Mouse (Mus musculus) intestine, embryonic 14.5 days (tissue): Measurements from ENCODE around the gene Oosp2. TPM values are rescaled to one million over a fixed set of nuclear protein-coding genes. Genes with fewer than 3 reads are reported as not detected.

Experiments
- polyA plus RNA-seq: library from polyadenylated mRNA; unstranded; fragments of >200 nt; fragmentation: Nextera tagmentation; extraction: Ambion mirVana; gene quantifications from 2 replicates; pipeline ENCODE4 v1.2.1, GENCODE M21; 2014

The Oosp2 gene
- polyA plus RNA-seq, 1 experiment from 2014 or later = not detected

Other genes with a start within 250 kb of the Oosp2 start
- 0.08 TPM in 2 replicates for gene Ms4a4b, start 217.0 kb downstream of the Oosp2 start, polyA plus RNA-seq
- 9.1 and 10.7 TPM in 2 replicates for gene Ms4a6c, start 191.2 kb downstream of the Oosp2 start, polyA plus RNA-seq
- not detected in 2 replicates for gene Gm8369, start 174.6 kb downstream of the Oosp2 start, polyA plus RNA-seq
- 7.7 and 8.8 TPM in 2 replicates for gene Ms4a6b, start 144.0 kb downstream of the Oosp2 start, polyA plus RNA-seq
- 1.7 and 2.5 TPM in 2 replicates for gene Ms4a4d, start 123.8 kb downstream of the Oosp2 start, polyA plus RNA-seq
- gene Ms4a6d, start 55.7 kb downstream of the Oosp2 start, polyA plus RNA-seq = 4.1 and 4.7 TPM in 2 replicates
- 0.27 TPM in 1 of 2 replicates, not detected in the other for gene Ms4a2, start 36.8 kb downstream of the Oosp2 start, polyA plus RNA-seq
- not detected in 2 replicates for gene Ms4a3, start 19.7 kb downstream of the Oosp2 start, polyA plus RNA-seq
- not detected in 2 replicates for gene Oosp1, start 30.6 kb upstream of the Oosp2 start, polyA plus RNA-seq
- not detected in 2 replicates for gene Oosp3, start 36.5 kb upstream of the Oosp2 start, polyA plus RNA-seq
- not detected in 2 replicates for gene Gif, start 87.0 kb upstream of the Oosp2 start, polyA plus RNA-seq
- 67.1 and 67.8 TPM in 2 replicates for gene Mrpl16, start 109.8 kb upstream of the Oosp2 start, polyA plus RNA-seq
- 28.4 and 30.0 TPM in 2 replicates for gene Stx3, start 158.8 kb upstream of the Oosp2 start, polyA plus RNA-seq
- 0.12 TPM in 1 of 2 replicates, not detected in the other for gene Olfr1417, start 178.7 kb upstream of the Oosp2 start, polyA plus RNA-seq
- not detected in 2 replicates for gene Olfr1418, start 200.5 kb upstream of the Oosp2 start, polyA plus RNA-seq
- not detected in 2 replicates for gene Olfr1419, start 214.5 kb upstream of the Oosp2 start, polyA plus RNA-seq
- gene Olfr1420, start 226.0 kb upstream of the Oosp2 start, polyA plus RNA-seq = 0.07 and 0.12 TPM in 2 replicates